Mouse (Mus musculus) cerebellum, adult 2 months (tissue): Measurements from ENCODE around the gene Sdhc. TPM values are rescaled to one million over a fixed set of nuclear protein-coding genes. Genes with fewer than 3 reads are reported as not detected.
"Not testable (repeated sequence)": the region's sequence is repeated elsewhere in the genome, so short reads cannot be mapped to it uniquely, and the experiment has no call there.

ENCODE experiments used
- DNase-seq, 2 experiments: peaks; one replicate each; pipeline ENCODE4 v3.0.0; 2021
- H3K27ac ChIP-seq: fragments of 200-500 bp; 2 replicates; pipeline ENCODE4 v1.5.1; 2012; ENCODE audit warnings: low read length, control low read depth, inconsistent platforms; ENCODE audit not compliant: insufficient read depth
- H3K27me3 ChIP-seq: fragments of 200-500 bp; 2 replicates; pipeline ENCODE4 v1.6.1; 2012; ENCODE audit warnings: inconsistent platforms, mild to moderate bottlenecking, low read length, moderate library complexity; ENCODE audit not compliant: control insufficient read depth, insufficient read depth
- H3K4me1 ChIP-seq: fragments of 200-500 bp; 2 replicates; pipeline ENCODE4 v1.6.1; 2011; ENCODE audit warnings: low read length; ENCODE audit not compliant: control insufficient read depth, insufficient read depth
- H3K4me3 ChIP-seq: fragments of 200-500 bp; replicated peaks from 2 replicates; pipeline ENCODE3; 2011; ENCODE audit warnings: mild to moderate bottlenecking, low read depth, low read length, control low read depth; ENCODE audit not compliant: insufficient read depth
- WGBS: fragments of 180-500 bp; shearing (Covaris S2); methylation state at CpG from one replicate; pipeline ENCODE4 v1.1.7; 2018; 5-methylcytosine and 5-hydroxymethylcytosine counted together
- polyA plus RNA-seq: library from polyadenylated mRNA; depleted of rRNA; stranded (reverse); fragments of >200 nt; gene quantifications from 2 replicates; pipeline ENCODE4 v1.2.3, GENCODE M21; 2012; rRNA removed

The Sdhc gene
- polyA plus RNA-seq, 1 experiment, result 302 TPM

DNA sequence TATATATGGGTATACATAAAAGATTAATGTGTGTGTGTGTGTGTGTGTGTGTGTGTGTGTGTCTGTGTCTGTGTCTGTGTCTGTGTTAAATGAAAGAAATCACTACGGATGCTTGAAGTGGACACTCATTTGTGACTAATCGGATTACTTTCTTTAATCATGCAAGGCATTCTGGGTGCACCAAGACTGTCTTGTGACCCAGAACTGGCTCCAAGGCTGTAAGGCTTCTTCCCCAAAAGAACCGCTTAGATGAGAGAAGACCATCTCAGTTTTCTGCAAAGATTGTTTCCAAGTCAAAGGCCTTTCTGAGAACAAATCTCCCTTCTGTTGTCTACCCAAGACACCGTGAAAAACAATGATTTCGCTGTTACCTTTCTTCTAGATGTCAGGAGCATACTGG is 73.2 kb downstream of the Sdhc start:
- 42% methylated on average over 5 of the region's 5 CpGs for WGBS
- not testable (repeated sequence) for H3K27me3 ChIP-seq, H3K4me3 ChIP-seq, H3K27ac ChIP-seq, DNase-seq, H3K4me1 ChIP-seq

Other genes with a start within 250 kb of the Sdhc start
- 1.6 and 1.9 TPM in 2 replicates for gene Fcrlb, start 237.7 kb downstream of the Sdhc start, polyA plus RNA-seq
- 0.19 and 0.23 TPM in 2 replicates for gene Fcrla, start 223.0 kb downstream of the Sdhc start, polyA plus RNA-seq
- gene Fcgr2b, start 174.1 kb downstream of the Sdhc start, polyA plus RNA-seq, result 2.0 and 2.4 TPM in 2 replicates
- 0.18 and 0.22 TPM in 2 replicates for gene Fcgr4, start 131.7 kb downstream of the Sdhc start, polyA plus RNA-seq
- 5.2 and 6.0 TPM in 2 replicates for gene Fcgr3, start 85.7 kb downstream of the Sdhc start, polyA plus RNA-seq
- 5.6 and 8.0 TPM in 2 replicates for gene Cfap126, start 36.7 kb downstream of the Sdhc start, polyA plus RNA-seq
- gene Mpz, start 108 bp upstream of the Sdhc start, polyA plus RNA-seq, result 0.16 and 0.34 TPM in 2 replicates
- 195 and 252 TPM in 2 replicates for gene Pcp4l1, start 45.7 kb upstream of the Sdhc start, polyA plus RNA-seq
- 0.19 and 0.23 TPM in 2 replicates for gene Nr1i3, start 63.4 kb upstream of the Sdhc start, polyA plus RNA-seq
- gene Tomm40l, start 71.9 kb upstream of the Sdhc start, polyA plus RNA-seq, result 85.5 and 92.7 TPM in 2 replicates
- 4.1 and 6.3 TPM in 2 replicates for gene Apoa2, start 74.5 kb upstream of the Sdhc start, polyA plus RNA-seq
- 12.4 and 13.2 TPM in 2 replicates for gene Fcer1g, start 83.8 kb upstream of the Sdhc start, polyA plus RNA-seq
- gene Adamts4, start 99.8 kb upstream of the Sdhc start, polyA plus RNA-seq, result 26.1 and 29.8 TPM in 2 replicates
- gene Ndufs2, start 100.8 kb upstream of the Sdhc start, polyA plus RNA-seq, result 282 and 283 TPM in 2 replicates
- gene B4galt3, start 119.7 kb upstream of the Sdhc start, polyA plus RNA-seq, result 69.6 and 72.2 TPM in 2 replicates
- 76.9 and 81.2 TPM in 2 replicates for gene Ppox, start 130.6 kb upstream of the Sdhc start, polyA plus RNA-seq
- 76.6 and 77.5 TPM in 2 replicates for gene Usp21, start 137.4 kb upstream of the Sdhc start, polyA plus RNA-seq
- 96.4 and 109 TPM in 2 replicates for gene Ufc1, start 144.4 kb upstream of the Sdhc start, polyA plus RNA-seq
- 54.4 and 56.4 TPM in 2 replicates for gene Dedd, start 178.5 kb upstream of the Sdhc start, polyA plus RNA-seq
- 68.2 TPM in 2 replicates for gene Nit1, start 195.0 kb upstream of the Sdhc start, polyA plus RNA-seq
- gene Pfdn2, start 195.1 kb upstream of the Sdhc start, polyA plus RNA-seq, result 129 and 135 TPM in 2 replicates
- 7.9 and 8.2 TPM in 2 replicates for gene Klhdc9, start 210.2 kb upstream of the Sdhc start, polyA plus RNA-seq
- gene Nectin4, start 219.5 kb upstream of the Sdhc start, polyA plus RNA-seq, result 11.9 and 12.5 TPM in 2 replicates
- gene Arhgap30, start 238.4 kb upstream of the Sdhc start, polyA plus RNA-seq, result 0.65 and 0.68 TPM in 2 replicates